Mouse (Mus musculus) stomach, embryonic 15.5 days (tissue): ENCODE measurements around the gene Trip12. TPM values are rescaled to one million over a fixed set of nuclear protein-coding genes. Genes with fewer than 3 reads are reported as not detected.

Source experiments
- ATAC-seq: fragments of 200-750 bp; cut with Nextera tagmentation; 2 replicates; pipeline ENCODE4 v1.8.0; 2017; ENCODE audit warnings: low read depth, moderate number of reproducible peaks, moderate TSS enrichment; ENCODE audit not compliant: insufficient read depth, low FRiP score
- H3K27ac ChIP-seq: fragments of 300-500 bp; sonication (generic); 2 replicates; pipeline ENCODE4 v1.5.1; 2015; ENCODE audit warnings: mild to moderate bottlenecking, inconsistent platforms
- H3K27me3 ChIP-seq: fragments of 300-500 bp; sonication (generic); replicated peaks from 2 replicates; pipeline ENCODE4 v1.6.1; 2015; ENCODE audit warnings: inconsistent platforms
- H3K36me3 ChIP-seq: fragments of 300-500 bp; sonication (generic); 2 replicates; pipeline ENCODE4 v1.6.1; 2015; ENCODE audit warnings: inconsistent platforms
- H3K4me1 ChIP-seq: fragments of 300-500 bp; sonication (generic); 2 replicates; pipeline ENCODE4 v1.6.1; 2015; ENCODE audit warnings: inconsistent platforms
- H3K4me2 ChIP-seq: fragments of 300-500 bp; sonication (generic); 2 replicates; pipeline ENCODE4 v1.6.1; 2015; ENCODE audit warnings: mild to moderate bottlenecking, inconsistent platforms
- H3K4me3 ChIP-seq: fragments of 300-500 bp; sonication (generic); replicated peaks from 2 replicates; pipeline ENCODE4 v1.5.1; 2015; ENCODE audit warnings: inconsistent platforms
- H3K9ac ChIP-seq: fragments of 300-500 bp; sonication (generic); 2 replicates; pipeline ENCODE4 v1.6.1; 2015; ENCODE audit warnings: inconsistent platforms
- H3K9me3 ChIP-seq: fragments of 300-500 bp; sonication (generic); 2 replicates; pipeline ENCODE4 v1.6.1; 2016; ENCODE audit warnings: inconsistent platforms
- WGBS: fragments of 180-500 bp; shearing (Covaris S2); methylation state at CpG from one replicate; pipeline ENCODE4 v1.1.7; 2015; 5-methylcytosine and 5-hydroxymethylcytosine counted together
- polyA plus RNA-seq: library from polyadenylated mRNA; unstranded; fragments of >200 nt; fragmentation: Nextera tagmentation; extraction: Ambion mirVana; gene quantifications from 2 replicates; pipeline ENCODE4 v1.2.1, GENCODE M21; 2015

Trip12 gene
- polyA plus RNA-seq, 1 experiment from 2014 or later: 53.4 TPM

DNA sequence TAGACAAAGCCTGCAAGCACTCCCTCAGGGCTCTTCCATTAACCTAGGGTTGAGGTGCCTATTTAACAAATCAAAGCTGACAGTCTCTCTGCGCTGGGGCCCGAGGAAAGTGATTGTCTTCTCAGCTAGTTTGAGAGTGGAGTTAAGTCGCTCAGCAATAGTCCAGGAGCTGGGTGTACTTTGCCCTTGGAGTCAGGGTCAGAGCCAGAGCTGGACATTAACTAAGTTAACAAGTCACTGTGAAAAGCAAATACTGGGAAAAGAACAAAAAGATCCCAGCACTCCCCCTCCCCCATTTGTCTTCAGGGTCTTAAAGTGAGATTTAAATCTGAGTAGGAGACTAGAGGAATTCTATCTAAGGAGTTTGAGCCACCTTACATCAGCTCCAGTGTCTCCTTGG is 31.8 kb upstream of the Trip12 start:
- no peaks in the 10 kb centered on the region for H3K36me3 ChIP-seq
- no peak overlapping the region for H3K4me3 ChIP-seq
- no peaks in the 10 kb centered on the region for H3K9me3 ChIP-seq
- no peak overlapping the region for H3K27ac ChIP-seq
- no peak overlapping the region for H3K9ac ChIP-seq
- WGBS: 15% methylated on average over 3 of the region's 3 CpGs
- H3K27me3 ChIP-seq: no peaks in the 10 kb centered on the region
- no peak for ATAC-seq
- no peak overlapping the region for H3K4me2 ChIP-seq
- no peaks in the 10 kb centered on the region for H3K4me1 ChIP-seq

DNA sequence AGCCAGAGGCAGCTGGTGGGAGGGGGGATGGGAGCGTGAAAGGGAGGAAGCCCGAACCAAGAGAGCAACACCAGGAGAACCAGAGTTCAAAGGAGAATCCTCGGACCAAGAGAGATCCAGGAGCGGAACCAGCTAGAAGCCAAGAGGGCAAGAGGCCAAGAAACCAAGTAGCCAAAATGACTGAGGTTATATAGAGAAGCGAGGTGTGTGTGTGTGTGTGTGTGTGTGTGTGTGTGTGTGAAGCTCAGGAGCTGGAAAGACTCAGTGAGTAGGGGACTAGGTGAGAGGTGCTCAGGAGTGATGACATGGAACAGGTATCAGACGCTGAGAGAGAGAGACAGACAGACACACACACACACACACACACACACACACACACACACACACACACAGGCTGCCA is 30.8 kb upstream of the Trip12 start:
- no peak overlapping the region for H3K4me2 ChIP-seq
- H3K4me3 ChIP-seq: no peak overlapping the region
- H3K4me1 ChIP-seq: no peaks in the 10 kb centered on the region
- no peaks in the 10 kb centered on the region for H3K9me3 ChIP-seq
- no peaks in the 10 kb centered on the region for H3K36me3 ChIP-seq
- ATAC-seq: no peak
- H3K27ac ChIP-seq: no peak overlapping the region
- H3K9ac ChIP-seq: no peak overlapping the region
- no peaks in the 10 kb centered on the region for H3K27me3 ChIP-seq
- 63% methylated on average over 6 of the region's 6 CpGs for WGBS

DNA sequence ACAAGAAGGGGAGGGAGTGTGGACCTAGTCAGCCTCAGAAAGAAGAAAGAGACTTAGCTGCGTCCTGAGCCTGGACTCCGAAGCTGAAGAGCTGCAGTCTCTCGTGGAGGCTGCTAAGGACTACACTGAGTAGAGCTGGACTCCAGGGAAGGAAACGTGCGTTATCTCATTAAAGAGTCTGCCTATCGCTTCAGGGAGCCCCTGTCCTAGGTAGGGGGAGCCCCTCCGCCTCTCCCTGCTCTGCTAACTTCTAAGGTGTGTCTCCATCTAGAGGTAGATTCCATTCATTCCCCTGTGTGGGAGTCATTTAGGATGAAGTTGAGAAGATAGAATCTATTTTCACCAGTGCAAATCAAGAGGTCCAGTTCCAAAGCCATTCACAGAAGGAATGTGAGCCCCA is 29.2 kb upstream of the Trip12 start:
- H3K36me3 ChIP-seq: no peaks in the 10 kb centered on the region
- H3K27ac ChIP-seq: no peak overlapping the region
- 39% methylated on average over 7 of the region's 7 CpGs for WGBS
- H3K27me3 ChIP-seq: no peaks in the 10 kb centered on the region
- H3K9ac ChIP-seq: no peak overlapping the region
- no peaks in the 10 kb centered on the region for H3K9me3 ChIP-seq
- H3K4me3 ChIP-seq: no peak overlapping the region
- peak; percentile 72 for ATAC-seq
- no peaks in the 10 kb centered on the region for H3K4me1 ChIP-seq
- H3K4me2 ChIP-seq: no peak overlapping the region; the same call in 1 of the 2 replicates

DNA sequence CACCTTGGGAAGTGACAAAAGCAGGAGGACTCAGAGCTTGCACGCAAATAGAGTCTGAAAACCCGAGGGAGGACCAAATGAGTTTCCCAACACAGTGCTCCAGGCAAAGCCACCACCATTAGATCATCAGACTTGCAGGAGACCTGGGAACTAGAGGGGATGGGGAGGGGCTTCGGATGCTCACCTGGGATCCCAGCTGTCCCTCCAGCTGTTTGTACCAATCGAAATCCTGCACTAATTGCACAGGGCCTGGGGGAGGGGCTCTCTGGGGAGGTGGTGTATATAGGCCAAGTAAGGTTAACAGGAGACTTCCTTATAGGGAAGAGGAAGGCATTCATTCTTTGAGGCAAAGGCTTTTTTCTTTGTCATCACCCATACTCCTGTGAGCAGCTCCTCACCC is 28.5 kb upstream of the Trip12 start:
- Histone ChIP-seq H3K4me3 (no peak overlapping the region), H3K36me3 (no peaks in the 10 kb centered on the region), H3K9me3 (no peaks in the 10 kb centered on the region), H3K27me3 (no peaks in the 10 kb centered on the region), H3K27ac (no peak overlapping the region), H3K9ac (no peak overlapping the region), H3K4me2 (no peak overlapping the region), H3K4me1 (no peaks in the 10 kb centered on the region)
- 69% methylated on average over 4 of the region's 4 CpGs for WGBS
- ATAC-seq: no peak

DNA sequence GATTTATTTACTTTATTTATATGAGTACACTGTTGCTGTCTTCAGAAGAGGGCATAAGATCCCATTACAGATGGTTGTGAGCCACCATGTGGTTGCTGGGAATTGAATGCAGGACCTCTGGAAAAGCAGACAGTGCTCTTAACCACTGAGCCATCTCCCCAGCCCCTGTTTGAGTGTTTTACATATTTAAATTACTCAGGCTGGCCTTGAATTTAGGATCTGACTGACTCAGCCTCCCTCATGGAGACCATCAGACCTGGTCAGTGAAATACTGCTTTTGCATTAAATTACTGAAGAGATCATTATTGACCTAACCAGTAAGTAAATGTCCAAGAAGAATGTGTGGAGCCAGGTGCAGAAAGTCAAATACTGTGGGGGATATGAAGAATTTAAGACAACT is 28.0 kb upstream of the Trip12 start:
- Histone ChIP-seq H3K4me1 (no peaks in the 10 kb centered on the region), H3K4me2 (no peak overlapping the region), H3K27ac (no peak overlapping the region), H3K36me3 (no peaks in the 10 kb centered on the region), H3K27me3 (no peaks in the 10 kb centered on the region), H3K9me3 (no peaks in the 10 kb centered on the region), H3K9ac (no peak overlapping the region), H3K4me3 (no peak overlapping the region)
- no peak for ATAC-seq

DNA sequence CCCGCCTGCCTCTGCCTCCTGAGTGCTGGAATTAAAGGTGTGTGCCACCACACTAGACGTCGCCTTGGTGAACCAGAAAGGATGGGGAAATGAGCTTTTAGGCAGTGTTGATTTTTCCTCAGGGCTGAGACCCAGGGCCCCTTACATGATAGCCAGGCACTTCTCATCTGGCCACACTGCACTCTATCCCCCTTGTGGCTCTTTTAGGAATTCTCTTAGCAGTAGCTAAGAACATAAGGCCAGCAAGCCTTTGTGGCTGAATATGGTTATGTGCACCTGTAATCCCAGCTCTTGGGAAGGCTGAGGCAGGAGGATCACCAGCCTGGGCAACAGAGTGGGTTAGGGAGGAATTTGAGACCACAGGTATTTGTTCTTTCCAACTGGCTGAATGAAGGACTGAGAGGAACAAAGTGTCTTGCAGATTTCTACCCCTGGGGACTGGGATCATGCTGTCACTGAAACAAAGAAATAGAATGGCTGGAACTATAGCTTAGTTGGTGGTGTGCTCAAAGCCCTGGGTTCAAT is 26.5 kb upstream of the Trip12 start:
- no peak overlapping the region for H3K9ac ChIP-seq
- no peak for ATAC-seq
- H3K4me2 ChIP-seq: no peak overlapping the region
- H3K27me3 ChIP-seq: no peaks in the 10 kb centered on the region
- H3K4me1 ChIP-seq: no peaks in the 10 kb centered on the region
- H3K36me3 ChIP-seq: no peaks in the 10 kb centered on the region
- no peak overlapping the region for H3K4me3 ChIP-seq
- WGBS: 90% methylated on average over 3 of the region's 3 CpGs
- H3K9me3 ChIP-seq: no peaks in the 10 kb centered on the region
- no peak overlapping the region for H3K27ac ChIP-seq

DNA sequence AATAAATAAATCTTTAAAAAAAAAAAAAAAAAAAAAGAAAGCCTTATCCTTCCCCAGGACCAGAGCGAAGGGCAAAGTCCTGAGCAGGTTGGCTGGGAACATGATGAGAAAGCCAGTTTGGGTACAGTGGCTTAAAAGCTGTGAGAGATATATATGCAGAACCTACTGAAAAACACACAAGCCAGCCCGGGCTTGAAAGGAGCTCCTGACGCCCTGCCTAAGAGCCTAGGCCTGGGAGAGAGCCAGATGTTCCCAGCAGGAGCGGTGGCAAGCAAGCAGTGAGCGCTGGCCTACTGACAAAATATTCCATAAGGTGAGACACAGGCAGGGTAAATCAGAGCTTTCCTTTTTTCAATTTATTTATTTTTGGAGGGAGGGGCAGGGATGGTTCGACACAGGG is 25.9 kb upstream of the Trip12 start:
- Histone ChIP-seq H3K27ac (no peak overlapping the region), H3K4me2 (no peak overlapping the region), H3K4me1 (no peaks in the 10 kb centered on the region), H3K4me3 (no peak overlapping the region), H3K27me3 (no peaks in the 10 kb centered on the region), H3K9me3 (no peaks in the 10 kb centered on the region), H3K9ac (no peak overlapping the region), H3K36me3 (no peaks in the 10 kb centered on the region)
- no peak for ATAC-seq
- 83% methylated on average over 6 of the region's 6 CpGs for WGBS

DNA sequence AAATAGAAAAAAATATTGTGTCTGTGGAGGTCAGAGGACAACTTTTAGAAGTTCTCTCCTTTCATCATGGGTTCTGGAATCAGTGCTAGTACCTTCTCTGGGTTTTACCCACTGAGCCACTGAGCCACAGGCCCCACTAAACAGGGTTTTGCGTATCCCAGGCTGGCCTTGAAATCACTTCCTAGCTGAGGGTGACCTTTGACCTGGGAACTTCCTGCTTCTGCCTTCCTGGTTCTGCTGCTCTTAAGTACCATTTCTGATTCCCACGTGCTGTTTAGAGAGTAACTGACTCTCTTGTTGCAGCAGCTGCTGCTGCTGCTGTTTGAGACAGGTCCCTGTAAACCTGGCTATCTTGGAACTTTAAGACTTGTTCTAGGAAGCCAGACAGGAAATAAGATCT is 24.3 kb upstream of the Trip12 start:
- no peaks in the 10 kb centered on the region for H3K9me3 ChIP-seq
- no peak overlapping the region for H3K27ac ChIP-seq
- no peaks in the 10 kb centered on the region for H3K27me3 ChIP-seq
- no peak overlapping the region for H3K9ac ChIP-seq
- no peaks in the 10 kb centered on the region for H3K4me1 ChIP-seq
- no peak overlapping the region for H3K4me3 ChIP-seq
- no peak overlapping the region for H3K4me2 ChIP-seq
- 47% methylated on average over 2 of the region's 2 CpGs for WGBS
- no peaks in the 10 kb centered on the region for H3K36me3 ChIP-seq
- ATAC-seq: no peak

DNA sequence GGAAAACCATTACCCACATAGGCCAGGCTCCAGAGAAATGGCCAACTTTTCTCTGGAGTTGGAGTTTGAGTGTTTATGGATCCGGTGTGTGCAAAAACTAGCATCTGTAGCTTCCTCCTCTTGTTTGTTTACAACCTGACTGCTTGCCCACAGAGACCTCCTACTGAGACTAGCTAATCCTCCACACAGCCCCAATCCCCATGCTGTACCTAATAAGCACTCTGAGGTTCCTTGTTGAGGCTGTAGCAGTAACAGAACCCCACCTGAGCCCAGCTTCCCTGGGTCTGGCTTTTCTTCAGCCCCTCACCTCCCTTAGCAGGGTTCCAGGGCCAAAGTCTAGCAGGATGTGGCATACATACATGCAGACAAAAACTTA is 20.9 kb upstream of the Trip12 start:
- no peaks in the 10 kb centered on the region for H3K36me3 ChIP-seq
- no peaks in the 10 kb centered on the region for H3K4me1 ChIP-seq
- no peak for ATAC-seq
- H3K4me2 ChIP-seq: no peak overlapping the region
- H3K9ac ChIP-seq: no peak overlapping the region
- H3K27ac ChIP-seq: no peak overlapping the region
- no peak overlapping the region for H3K4me3 ChIP-seq
- no peaks in the 10 kb centered on the region for H3K9me3 ChIP-seq
- no peaks in the 10 kb centered on the region for H3K27me3 ChIP-seq
- WGBS: 73% methylated on average over 1 of the region's 1 CpGs

DNA sequence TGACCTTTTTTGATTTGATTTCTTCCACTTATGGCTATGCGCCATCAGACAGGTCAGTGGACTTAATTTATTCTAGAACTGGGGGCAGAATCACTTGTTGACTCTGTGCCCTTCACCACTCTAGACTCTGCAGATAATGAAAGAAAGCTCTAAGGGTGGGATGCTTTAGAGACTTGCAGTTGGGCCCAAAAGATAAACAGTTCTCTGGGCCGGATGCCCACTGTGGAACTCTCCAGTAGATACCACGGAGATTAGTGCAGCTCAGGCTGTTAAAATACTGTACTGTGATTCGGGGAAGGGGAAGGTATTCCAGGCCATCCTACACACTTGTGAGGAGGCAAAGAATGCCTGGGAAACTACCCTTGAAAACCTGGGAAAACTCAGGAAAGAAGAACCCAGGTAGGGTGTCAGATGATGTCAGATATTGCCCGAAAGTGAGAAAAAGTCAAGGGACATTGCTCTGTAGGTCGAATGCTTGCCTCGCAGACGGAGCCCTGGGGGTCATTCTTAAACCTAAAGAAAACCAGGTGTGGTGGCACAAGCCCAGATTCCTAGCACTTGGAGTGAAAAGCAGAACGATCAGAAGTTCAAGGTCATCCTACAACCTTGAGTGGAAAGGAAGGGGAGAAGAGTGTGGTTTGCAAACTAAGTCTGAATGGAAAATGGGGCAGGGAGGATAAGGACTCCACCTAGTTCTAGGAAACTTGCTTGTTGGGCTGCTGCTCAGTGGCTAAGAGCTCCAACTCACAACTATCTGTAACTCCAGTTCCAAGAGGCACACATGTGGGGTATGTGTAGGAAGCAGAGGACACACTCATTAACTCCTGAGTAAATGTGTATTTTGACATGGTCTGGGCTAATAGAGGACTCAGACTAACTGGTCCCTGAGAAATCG is 20.3 kb upstream of the Trip12 start:
- no peak for ATAC-seq
- Histone ChIP-seq H3K4me1 (no peaks in the 10 kb centered on the region), H3K27me3 (no peaks in the 10 kb centered on the region), H3K27ac (no peak overlapping the region), H3K36me3 (no peaks in the 10 kb centered on the region), H3K4me3 (no peak overlapping the region), H3K9ac (no peak overlapping the region), H3K4me2 (no peak overlapping the region), H3K9me3 (no peaks in the 10 kb centered on the region)
- WGBS: 61% methylated on average over 10 of the region's 10 CpGs

DNA sequence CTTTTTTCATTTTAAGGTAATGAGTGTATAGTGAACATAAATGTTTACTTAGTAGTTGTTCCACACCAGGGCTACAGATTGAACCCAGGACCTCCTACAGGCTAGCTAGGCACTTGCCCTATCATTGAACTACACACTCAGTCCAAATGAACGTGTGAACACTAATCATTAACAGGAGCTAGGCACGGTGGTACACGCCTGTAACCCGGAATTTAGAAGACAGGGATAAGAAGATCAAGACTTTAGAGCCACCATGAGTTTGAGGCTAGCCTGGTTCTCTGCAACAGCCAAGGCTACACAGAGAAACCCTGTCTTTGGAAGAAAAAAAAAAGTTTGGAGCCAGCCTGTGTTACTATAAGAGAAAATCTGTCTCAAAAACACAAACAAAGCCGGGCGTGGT is 19.3 kb upstream of the Trip12 start:
- Histone ChIP-seq H3K9ac (no peak overlapping the region), H3K4me3 (no peak overlapping the region), H3K4me2 (no peak overlapping the region), H3K36me3 (no peaks in the 10 kb centered on the region), H3K4me1 (no peaks in the 10 kb centered on the region), H3K9me3 (no peaks in the 10 kb centered on the region), H3K27me3 (no peaks in the 10 kb centered on the region), H3K27ac (no peak overlapping the region)
- 76% methylated on average over 6 of the region's 6 CpGs for WGBS
- ATAC-seq: no peak

DNA sequence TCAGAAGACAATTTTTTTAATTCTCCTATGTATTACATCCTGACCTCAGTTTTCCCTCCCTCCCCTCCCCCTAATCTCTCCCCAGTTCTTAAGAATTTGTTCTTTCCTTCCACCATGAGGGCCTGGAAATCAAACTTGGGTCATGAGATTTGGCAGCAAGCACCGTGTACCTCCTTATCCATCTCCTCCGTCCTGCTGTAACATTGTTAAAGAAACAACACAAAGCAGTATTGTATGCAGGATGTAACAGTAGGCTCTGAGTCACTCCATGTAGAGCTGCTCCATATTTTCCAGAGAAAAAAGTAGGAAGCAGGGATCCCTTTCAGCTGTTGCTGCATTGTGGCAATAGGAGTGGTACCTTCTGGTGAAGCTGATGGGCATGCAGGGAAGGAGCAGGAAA is 15.4 kb upstream of the Trip12 start:
- no peak overlapping the region for H3K4me2 ChIP-seq
- H3K9me3 ChIP-seq: no peaks in the 10 kb centered on the region
- H3K36me3 ChIP-seq: no peaks in the 10 kb centered on the region
- H3K4me1 ChIP-seq: no peaks in the 10 kb centered on the region
- no peak overlapping the region for H3K27ac ChIP-seq
- H3K27me3 ChIP-seq: no peaks in the 10 kb centered on the region
- 59% methylated on average over 2 of the region's 2 CpGs for WGBS
- H3K9ac ChIP-seq: no peak overlapping the region
- no peak overlapping the region for H3K4me3 ChIP-seq
- ATAC-seq: no peak

DNA sequence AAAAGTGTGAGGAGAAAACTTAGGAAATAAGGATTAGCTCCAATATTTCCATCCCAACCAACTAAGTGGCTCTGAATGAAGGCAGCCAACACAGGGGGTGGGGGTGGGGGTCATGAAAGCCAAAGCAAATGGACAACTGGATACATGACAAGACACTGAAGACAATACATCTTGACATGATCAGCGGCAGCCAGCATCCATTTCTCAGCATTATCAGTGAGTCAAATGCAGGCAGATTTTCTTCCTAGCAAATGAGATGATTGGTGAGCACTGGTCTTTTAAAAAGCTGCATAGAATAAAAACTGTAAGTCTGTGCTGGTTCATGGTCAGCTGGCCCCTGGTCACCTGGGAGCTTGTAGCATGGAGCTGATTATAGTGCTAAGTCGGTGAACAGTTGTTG is 14.7 kb upstream of the Trip12 start:
- ATAC-seq: no peak
- Histone ChIP-seq H3K27me3 (no peaks in the 10 kb centered on the region), H3K27ac (no peak overlapping the region), H3K36me3 (no peaks in the 10 kb centered on the region), H3K9me3 (no peaks in the 10 kb centered on the region), H3K9ac (no peak overlapping the region), H3K4me1 (no peaks in the 10 kb centered on the region), H3K4me3 (no peak overlapping the region), H3K4me2 (no peak overlapping the region)
- WGBS: 73% methylated on average over 2 of the region's 2 CpGs
